Mouse (Mus musculus): ENCODE results near the gene Gpm6b. TPM values are rescaled to one million over a fixed set of nuclear protein-coding genes. Genes with fewer than 3 reads are reported as not detected.

Gene Gpm6b
- 6.7 and 7.6 TPM in 2 replicates for polyA plus RNA-seq (2015; fragmentation: Nextera tagmentation; extraction: Ambion mirVana)

- Histone ChIP-seq H3K27me3 (replicated peaks; ENCODE audit: control insufficient read depth, insufficient read depth, low read length) (peaks cover 14% of the 10 kb centered on the region; the same call in 1 of the 2 replicates), H3K9me3 (ENCODE audit: control insufficient read depth) (no peaks in the 10 kb centered on the region), H3K9ac (ENCODE audit: low read depth, low read length) (no peak within 1 kb of the TSS; the same call in 1 of the 2 replicates), H3K4me2 (replicated peaks; ENCODE audit: low read depth) (peak within 1 kb of the TSS; percentile 82), H3K4me1 (replicated peaks; ENCODE audit: control insufficient read depth, insufficient read depth, low read length) (no peaks in the 10 kb centered on the region), H3K36me3 (ENCODE audit: control insufficient read depth, insufficient read depth) (no peaks in the 10 kb centered on the region), H3K4me3 (ENCODE audit: low read depth, low read length) (peak within 1 kb of the TSS; percentile 50), H3K27ac (ENCODE audit: low read depth, low read length) (no peak within 1 kb of the TSS)
- peak; percentile 73 for ATAC-seq
- 19% methylated on average over 52 of the region's 63 CpGs for WGBS
- no peak for TF ChIP-seq CTCF (IDR thresholded peaks at IDR 0.05; ENCODE audit: low read depth)
Measured at GRCm38 (mm10) chrX:166238831-166239460, at the start of gene Gpm6b. Gpm6b (plus strand) TSS chrX:166238911.

DNA sequence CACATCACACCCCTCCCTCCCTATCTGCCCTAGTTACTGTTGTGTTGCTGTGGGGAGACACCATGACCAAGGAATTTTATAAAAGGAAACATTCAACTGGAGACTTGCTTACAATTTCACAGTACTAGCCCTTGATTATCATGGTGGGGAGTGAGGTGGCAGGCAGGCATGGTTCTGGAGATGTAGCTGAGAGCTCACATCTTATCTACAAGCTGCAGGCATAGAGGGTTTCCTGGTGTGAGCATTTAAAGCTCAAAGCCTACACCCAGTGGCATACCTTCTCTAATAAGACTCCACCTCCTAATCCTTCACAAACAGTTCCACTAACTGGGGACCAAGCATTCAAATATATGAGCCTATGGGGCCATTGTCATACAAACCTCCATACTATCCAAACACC lies 42.4 kb upstream of the Gpm6b start:
- Histone ChIP-seq H3K4me2 (replicated peaks; ENCODE audit: low read depth) (no peak overlapping the region), H3K36me3 (ENCODE audit: control insufficient read depth, insufficient read depth) (no peaks in the 10 kb centered on the region), H3K9ac (ENCODE audit: low read depth, low read length) (no peak overlapping the region), H3K9me3 (ENCODE audit: control insufficient read depth) (no peaks in the 10 kb centered on the region), H3K4me3 (ENCODE audit: low read depth, low read length) (no peak overlapping the region), H3K4me1 (replicated peaks; ENCODE audit: control insufficient read depth, insufficient read depth, low read length) (no peaks in the 10 kb centered on the region), H3K27ac (ENCODE audit: low read depth, low read length) (no peak overlapping the region), H3K27me3 (replicated peaks; ENCODE audit: control insufficient read depth, insufficient read depth, low read length) (no peaks in the 10 kb centered on the region)
- no peak for TF ChIP-seq CTCF (IDR thresholded peaks at IDR 0.05; ENCODE audit: low read depth)
- no peak for ATAC-seq

DNA sequence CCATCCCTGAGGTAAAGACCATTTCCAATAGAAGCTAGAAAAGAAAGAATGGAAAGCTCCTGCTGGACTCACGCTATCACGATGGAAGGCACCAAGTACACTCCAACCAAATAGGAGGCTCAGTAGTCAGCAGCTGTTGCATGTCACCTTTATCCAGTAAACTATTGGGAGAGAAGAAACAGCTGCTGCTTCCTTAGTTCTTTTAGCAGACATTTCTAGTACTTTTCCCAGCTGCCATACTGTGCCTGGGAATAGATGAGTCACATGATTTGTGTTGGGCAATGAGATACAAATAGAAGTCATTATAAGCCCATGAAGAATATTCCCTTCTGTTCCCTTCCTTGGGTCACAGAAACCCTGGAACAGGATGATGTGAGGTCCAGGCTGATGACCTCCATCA lies 40.4 kb upstream of the Gpm6b start:
- Histone ChIP-seq H3K4me2 (replicated peaks; ENCODE audit: low read depth) (no peak overlapping the region), H3K4me1 (replicated peaks; ENCODE audit: control insufficient read depth, insufficient read depth, low read length) (no peaks in the 10 kb centered on the region), H3K36me3 (ENCODE audit: control insufficient read depth, insufficient read depth) (no peaks in the 10 kb centered on the region), H3K27me3 (replicated peaks; ENCODE audit: control insufficient read depth, insufficient read depth, low read length) (no peaks in the 10 kb centered on the region), H3K9ac (ENCODE audit: low read depth, low read length) (no peak overlapping the region), H3K27ac (ENCODE audit: low read depth, low read length) (no peak overlapping the region), H3K9me3 (ENCODE audit: control insufficient read depth) (no peaks in the 10 kb centered on the region), H3K4me3 (ENCODE audit: low read depth, low read length) (no peak overlapping the region)
- no peak for ATAC-seq
- TF ChIP-seq CTCF (IDR thresholded peaks at IDR 0.05; ENCODE audit: low read depth): no peak
- 71% methylated on average over 2 of the region's 2 CpGs for WGBS

DNA sequence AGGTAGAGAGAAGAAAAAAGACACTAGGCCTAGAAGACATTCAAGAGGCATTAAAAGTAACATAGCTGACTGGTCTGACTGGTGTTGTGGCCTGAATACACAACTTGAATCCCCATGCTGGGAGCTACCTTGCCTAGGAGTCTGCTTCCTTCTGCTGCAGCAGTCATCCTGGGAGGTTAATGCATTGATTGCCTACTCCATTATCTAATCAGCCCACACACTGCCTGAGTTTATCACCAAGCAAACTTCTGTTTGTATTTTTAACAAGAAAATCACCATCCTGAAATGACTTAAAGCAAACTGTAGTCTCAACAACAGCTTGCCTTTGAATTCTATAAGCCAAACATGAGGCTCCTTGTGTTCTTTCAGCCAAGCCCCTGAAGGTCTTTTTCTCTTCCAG lies 38.9 kb upstream of the Gpm6b start:
- TF ChIP-seq CTCF (IDR thresholded peaks at IDR 0.05; ENCODE audit: low read depth): no peak
- no peak overlapping the region for H3K9ac ChIP-seq (ENCODE audit: low read depth, low read length)
- no peaks in the 10 kb centered on the region for H3K36me3 ChIP-seq (ENCODE audit: control insufficient read depth, insufficient read depth)
- H3K4me2 ChIP-seq (replicated peaks; ENCODE audit: low read depth): no peak overlapping the region
- H3K27ac ChIP-seq (ENCODE audit: low read depth, low read length): no peak overlapping the region
- H3K27me3 ChIP-seq (replicated peaks; ENCODE audit: control insufficient read depth, insufficient read depth, low read length): no peaks in the 10 kb centered on the region
- no peak for ATAC-seq
- no peaks in the 10 kb centered on the region for H3K4me1 ChIP-seq (replicated peaks; ENCODE audit: control insufficient read depth, insufficient read depth, low read length)
- no peak overlapping the region for H3K4me3 ChIP-seq (ENCODE audit: low read depth, low read length)
- no peaks in the 10 kb centered on the region for H3K9me3 ChIP-seq (ENCODE audit: control insufficient read depth)

- no peak for TF ChIP-seq CTCF (IDR thresholded peaks at IDR 0.05; ENCODE audit: low read depth)
- Histone ChIP-seq H3K4me2 (replicated peaks; ENCODE audit: low read depth) (no peak overlapping the region), H3K4me1 (replicated peaks; ENCODE audit: control insufficient read depth, insufficient read depth, low read length) (no peaks in the 10 kb centered on the region), H3K27ac (ENCODE audit: low read depth, low read length) (no peak overlapping the region), H3K9me3 (ENCODE audit: control insufficient read depth) (no peaks in the 10 kb centered on the region), H3K9ac (ENCODE audit: low read depth, low read length) (no peak overlapping the region), H3K27me3 (replicated peaks; ENCODE audit: control insufficient read depth, insufficient read depth, low read length) (no peaks in the 10 kb centered on the region), H3K36me3 (ENCODE audit: control insufficient read depth, insufficient read depth) (no peaks in the 10 kb centered on the region), H3K4me3 (ENCODE audit: low read depth, low read length) (no peak overlapping the region)
- no peak for ATAC-seq
- WGBS: 81% methylated on average over 2 of the region's 2 CpGs
Measured at GRCm38 (mm10) chrX:166214576-166214975, 24.1 kb upstream of the Gpm6b start.

GRCm38 (mm10) chrX:166216248-166216647 lies 22.5 kb upstream of the Gpm6b start:
- WGBS: 67% methylated on average over 6 of the region's 6 CpGs
- Histone ChIP-seq H3K36me3 (ENCODE audit: control insufficient read depth, insufficient read depth) (no peaks in the 10 kb centered on the region), H3K9me3 (ENCODE audit: control insufficient read depth) (no peaks in the 10 kb centered on the region), H3K4me2 (replicated peaks; ENCODE audit: low read depth) (no peak overlapping the region), H3K9ac (ENCODE audit: low read depth, low read length) (no peak overlapping the region), H3K4me3 (ENCODE audit: low read depth, low read length) (no peak overlapping the region), H3K27ac (ENCODE audit: low read depth, low read length) (no peak overlapping the region), H3K27me3 (replicated peaks; ENCODE audit: control insufficient read depth, insufficient read depth, low read length) (no peaks in the 10 kb centered on the region), H3K4me1 (replicated peaks; ENCODE audit: control insufficient read depth, insufficient read depth, low read length) (no peaks in the 10 kb centered on the region)
- ATAC-seq: no peak
- no peak for TF ChIP-seq CTCF (IDR thresholded peaks at IDR 0.05; ENCODE audit: low read depth)

- Histone ChIP-seq H3K27me3 (replicated peaks; ENCODE audit: control insufficient read depth, insufficient read depth, low read length) (no peaks in the 10 kb centered on the region), H3K4me1 (replicated peaks; ENCODE audit: control insufficient read depth, insufficient read depth, low read length) (no peaks in the 10 kb centered on the region), H3K9ac (ENCODE audit: low read depth, low read length) (no peak overlapping the region), H3K4me2 (replicated peaks; ENCODE audit: low read depth) (no peak overlapping the region), H3K27ac (ENCODE audit: low read depth, low read length) (no peak overlapping the region), H3K9me3 (ENCODE audit: control insufficient read depth) (no peaks in the 10 kb centered on the region), H3K36me3 (ENCODE audit: control insufficient read depth, insufficient read depth) (no peaks in the 10 kb centered on the region), H3K4me3 (ENCODE audit: low read depth, low read length) (no peak overlapping the region)
- ATAC-seq: no peak
- TF ChIP-seq CTCF (IDR thresholded peaks at IDR 0.05; ENCODE audit: low read depth): no peak
- 90% methylated on average over 8 of the region's 8 CpGs for WGBS
Measured at GRCm38 (mm10) chrX:166216720-166217119, 22.0 kb upstream of the Gpm6b start.

Measured in intestine, postnatal 0 days (tissue).